Mouse (Mus musculus) heart, embryonic 12.5 days (tissue): ENCODE data around the gene Cntn6. TPM values are rescaled to one million over a fixed set of nuclear protein-coding genes. Genes with fewer than 3 reads are reported as not detected.

ENCODE experiments used
- ATAC-seq: fragments of 200-750 bp; cut with Nextera tagmentation; 2 replicates; pipeline ENCODE4 v1.8.0; 2017; ENCODE audit warnings: moderate TSS enrichment, moderate library complexity; ENCODE audit not compliant: insufficient number of reproducible peaks, low FRiP score
- H3K27ac ChIP-seq: fragments of 300-500 bp; sonication (generic); 2 replicates; pipeline ENCODE4 v1.5.1; 2016; ENCODE audit warnings: mild to moderate bottlenecking, moderate library complexity; ENCODE audit not compliant: poor library complexity, severe bottlenecking
- H3K27me3 ChIP-seq: fragments of 300-500 bp; sonication (generic); replicated peaks from 2 replicates; pipeline ENCODE4 v1.6.1; 2016; ENCODE audit warnings: mild to moderate bottlenecking, moderate library complexity
- H3K36me3 ChIP-seq: fragments of 300-500 bp; sonication (generic); 2 replicates; pipeline ENCODE4 v1.6.1; 2016; ENCODE audit warnings: mild to moderate bottlenecking, moderate library complexity
- H3K4me1 ChIP-seq: fragments of 300-500 bp; sonication (generic); replicated peaks from 2 replicates; pipeline ENCODE4 v1.6.1; 2016; ENCODE audit warnings: mild to moderate bottlenecking
- H3K4me2 ChIP-seq: fragments of 300-500 bp; sonication (generic); 2 replicates; pipeline ENCODE4 v1.6.1; 2016; ENCODE audit warnings: mild to moderate bottlenecking, moderate library complexity
- H3K4me3 ChIP-seq: fragments of 300-500 bp; sonication (generic); 2 replicates; pipeline ENCODE4 v1.5.1; 2016; ENCODE audit warnings: mild to moderate bottlenecking
- H3K9ac ChIP-seq: fragments of 300-500 bp; sonication (generic); 2 replicates; pipeline ENCODE4 v1.6.1; 2016; ENCODE audit warnings: mild to moderate bottlenecking, moderate library complexity
- H3K9me3 ChIP-seq: fragments of 300-500 bp; sonication (generic); replicated peaks from 2 replicates; pipeline ENCODE4 v1.6.1; 2016; ENCODE audit warnings: mild to moderate bottlenecking, moderate library complexity
- WGBS: fragments of 180-500 bp; shearing (Covaris S2); methylation state at CpG from one replicate; pipeline ENCODE4 v1.1.7; 2016; 5-methylcytosine and 5-hydroxymethylcytosine counted together
- polyA plus RNA-seq: library from polyadenylated mRNA; unstranded; fragments of >200 nt; fragmentation: Nextera tagmentation; extraction: Ambion mirVana; gene quantifications from 2 replicates; pipeline ENCODE4 v1.2.1, GENCODE M21; 2016

Cntn6 gene
- polyA plus RNA-seq, 1 experiment from 2014 or later = 0.64 TPM

DNA sequence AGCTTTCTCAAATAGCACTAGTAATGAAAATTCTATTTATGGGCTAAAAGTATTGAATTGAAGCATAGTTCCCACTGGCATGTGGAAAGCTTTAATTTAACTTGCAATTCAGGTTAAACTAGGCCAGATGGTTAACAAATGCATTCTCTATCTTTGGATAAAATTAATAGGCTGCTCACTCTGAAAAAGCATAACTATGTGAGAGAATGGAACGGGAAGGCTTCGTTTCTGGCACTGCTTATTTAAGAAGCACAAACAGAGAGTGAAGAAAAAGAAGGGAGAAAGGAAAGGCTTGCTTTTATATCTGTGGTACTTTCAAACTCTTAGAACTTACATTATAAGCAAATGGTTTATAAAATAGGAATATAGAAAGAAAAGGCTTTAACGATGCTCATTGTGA is 268.6 kb downstream of the Cntn6 start:
- H3K9me3 ChIP-seq = no peaks in the 10 kb centered on the region
- no peak overlapping the region for H3K4me2 ChIP-seq
- H3K4me3 ChIP-seq = no peak overlapping the region
- H3K9ac ChIP-seq = no peak overlapping the region
- WGBS = 83% methylated on average over 3 of the region's 3 CpGs
- no peak for ATAC-seq
- H3K4me1 ChIP-seq = no peaks in the 10 kb centered on the region
- no peaks in the 10 kb centered on the region for H3K27me3 ChIP-seq
- H3K27ac ChIP-seq = no peak overlapping the region
- no peaks in the 10 kb centered on the region for H3K36me3 ChIP-seq

DNA sequence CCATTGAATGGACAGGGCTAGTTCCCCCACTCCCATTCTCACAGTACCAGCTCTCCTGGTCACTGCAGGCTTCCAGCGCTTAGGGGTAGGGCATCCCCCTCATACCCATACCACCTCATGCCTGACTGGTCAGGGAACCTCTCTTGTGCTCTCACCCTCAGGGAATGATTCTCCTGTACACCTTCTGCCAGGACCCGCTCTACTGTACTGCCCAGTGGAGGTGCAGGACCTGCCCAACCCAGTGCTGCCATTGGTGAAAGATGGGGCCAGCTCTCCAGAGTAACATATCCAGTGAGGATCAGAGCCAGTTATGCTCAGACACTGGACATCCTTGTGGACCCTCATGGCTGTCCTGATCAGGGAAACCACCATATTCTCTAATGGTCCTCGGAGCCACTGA is 291.3 kb downstream of the Cntn6 start:
- Histone ChIP-seq H3K27me3 (no peaks in the 10 kb centered on the region), H3K4me3 (no peak overlapping the region), H3K9me3 (no peaks in the 10 kb centered on the region), H3K9ac (no peak overlapping the region), H3K4me2 (no peak overlapping the region), H3K4me1 (no peaks in the 10 kb centered on the region), H3K27ac (no peak overlapping the region), H3K36me3 (no peaks in the 10 kb centered on the region)
- no peak for ATAC-seq
- WGBS = 81% methylated on average over 3 of the region's 3 CpGs

DNA sequence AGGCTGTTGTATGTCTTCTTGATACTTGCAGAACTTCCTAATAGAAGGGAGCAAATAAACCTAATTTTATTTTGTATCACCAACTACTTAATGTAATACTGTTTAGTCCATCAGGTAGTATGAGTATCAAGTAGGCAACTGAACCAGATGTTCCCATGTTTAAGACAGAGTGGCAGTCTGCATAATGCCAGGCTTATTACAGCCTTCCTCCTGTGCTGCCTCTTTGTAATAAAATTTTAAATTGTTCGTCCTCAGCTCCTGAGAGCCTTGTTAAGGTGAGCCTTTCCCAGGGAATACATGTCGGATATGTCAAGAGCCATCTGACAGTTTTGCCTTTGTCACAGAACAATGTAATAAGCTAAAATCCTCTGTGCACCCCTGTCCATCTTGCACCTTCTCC is 294.9 kb downstream of the Cntn6 start:
- 60% methylated on average over 2 of the region's 2 CpGs for WGBS

DNA sequence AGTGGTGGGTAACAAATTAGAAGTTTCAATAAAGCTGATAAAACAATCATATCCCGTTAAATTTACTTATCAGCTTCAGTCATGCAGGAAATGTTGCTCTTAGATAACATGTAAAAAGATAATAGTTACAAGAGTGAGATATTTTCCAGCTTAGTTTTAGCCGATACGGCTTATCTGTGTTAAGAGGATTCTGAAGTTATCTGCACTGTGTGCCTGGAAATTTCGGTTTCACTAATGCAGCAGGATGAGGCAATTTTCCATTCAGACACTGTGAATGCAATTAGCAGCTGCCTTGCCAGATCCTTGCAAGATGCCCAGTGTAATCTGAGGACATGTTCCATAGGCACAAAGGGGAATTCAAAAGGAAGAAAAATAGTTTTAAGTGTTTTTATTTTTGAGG is 315.9 kb downstream of the Cntn6 start:
- no peak overlapping the region for H3K4me2 ChIP-seq
- no peak overlapping the region for H3K4me3 ChIP-seq
- H3K36me3 ChIP-seq = no peaks in the 10 kb centered on the region
- H3K27ac ChIP-seq = no peak overlapping the region
- no peaks in the 10 kb centered on the region for H3K9me3 ChIP-seq
- no peaks in the 10 kb centered on the region for H3K27me3 ChIP-seq
- H3K9ac ChIP-seq = no peak overlapping the region
- ATAC-seq = no peak
- WGBS = 2% methylated on average over 4 of the region's 4 CpGs
- peaks cover 2% of the 10 kb centered on the region; the same call in 1 of the 2 replicates for H3K4me1 ChIP-seq

More for the DNA sequence above, 294.9 kb downstream of the Cntn6 start:
- H3K27ac ChIP-seq = no peak overlapping the region
- no peaks in the 10 kb centered on the region for H3K36me3 ChIP-seq
- ATAC-seq = no peak
- no peak overlapping the region for H3K4me3 ChIP-seq
- no peaks in the 10 kb centered on the region for H3K9me3 ChIP-seq
- H3K27me3 ChIP-seq = no peaks in the 10 kb centered on the region
- no peak overlapping the region for H3K4me2 ChIP-seq
- no peaks in the 10 kb centered on the region for H3K4me1 ChIP-seq
- H3K9ac ChIP-seq = no peak overlapping the region

DNA sequence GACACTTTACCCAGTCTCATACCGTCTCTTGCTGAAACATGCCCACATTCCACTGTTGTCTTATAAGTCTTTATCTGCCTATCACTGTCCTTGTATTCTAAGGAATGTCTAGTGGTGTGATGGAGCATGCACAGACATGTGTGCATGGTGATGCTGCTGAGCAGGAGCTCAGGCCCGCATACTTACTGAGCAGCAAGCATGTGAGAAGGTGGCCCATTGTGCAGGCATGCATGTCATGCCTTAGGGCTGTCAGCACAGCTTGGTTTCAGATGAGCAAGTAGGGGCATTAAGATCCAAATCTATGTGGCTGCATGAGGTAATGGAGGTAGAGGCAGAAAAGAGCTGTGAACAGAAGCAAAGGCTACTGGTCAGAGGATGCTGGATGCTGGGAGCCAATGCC is 323.0 kb downstream of the Cntn6 start:
- no peak overlapping the region for H3K9ac ChIP-seq
- H3K4me1 ChIP-seq = no peaks in the 10 kb centered on the region
- ATAC-seq = no peak
- no peaks in the 10 kb centered on the region for H3K36me3 ChIP-seq
- no peaks in the 10 kb centered on the region for H3K9me3 ChIP-seq
- H3K27me3 ChIP-seq = no peaks in the 10 kb centered on the region
- H3K4me3 ChIP-seq = no peak overlapping the region
- no peak overlapping the region for H3K27ac ChIP-seq
- H3K4me2 ChIP-seq = no peak overlapping the region
- 60% methylated on average over 2 of the region's 2 CpGs for WGBS

DNA sequence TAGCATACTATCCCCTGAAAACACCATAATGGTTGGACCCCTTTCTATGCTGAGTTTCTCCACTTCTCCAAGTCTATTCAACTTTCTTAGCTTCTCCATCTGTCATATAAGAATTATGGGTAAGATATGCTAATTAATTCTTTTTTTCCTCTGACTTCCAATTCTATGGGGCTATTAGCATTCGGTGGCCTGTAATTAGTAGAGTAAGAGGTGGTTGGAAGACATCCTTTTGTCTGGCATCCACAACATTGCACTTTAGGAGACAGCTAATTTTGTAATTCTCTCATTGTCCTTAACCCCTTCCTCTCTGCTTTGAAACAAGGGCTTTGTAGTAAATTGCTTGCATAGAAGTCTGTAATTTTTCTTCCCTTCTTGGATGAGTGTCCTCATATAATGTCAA is 387.1 kb downstream of the Cntn6 start:
- H3K4me1 ChIP-seq = no peaks in the 10 kb centered on the region
- H3K27ac ChIP-seq = no peak overlapping the region
- H3K27me3 ChIP-seq = no peaks in the 10 kb centered on the region
- WGBS = 71% methylated on average over 1 of the region's 1 CpGs
- H3K4me2 ChIP-seq = no peak overlapping the region
- H3K9me3 ChIP-seq = no peaks in the 10 kb centered on the region
- no peak overlapping the region for H3K9ac ChIP-seq
- H3K4me3 ChIP-seq = no peak overlapping the region
- no peak for ATAC-seq
- no peaks in the 10 kb centered on the region for H3K36me3 ChIP-seq

DNA sequence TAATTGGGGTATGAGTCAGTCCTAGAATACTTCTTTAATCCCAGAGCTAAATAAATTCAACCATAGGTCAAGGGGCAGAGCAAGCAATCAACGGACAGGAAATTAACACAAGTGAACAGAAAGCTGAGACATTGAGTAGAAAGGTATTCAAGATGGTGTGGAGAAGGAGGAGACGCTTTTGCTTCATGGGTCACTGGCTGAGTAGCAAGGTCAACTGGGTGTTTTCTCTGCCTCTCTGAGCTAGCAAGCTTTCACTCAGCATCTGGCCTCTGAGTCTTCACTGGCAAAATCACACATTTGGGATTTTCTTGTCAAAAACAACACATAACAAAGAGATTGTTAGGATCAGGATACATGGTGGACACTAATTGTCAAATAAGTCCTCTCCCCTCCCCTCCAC is 391.4 kb downstream of the Cntn6 start:
- 74% methylated on average over 2 of the region's 2 CpGs for WGBS
- ATAC-seq = no peak
- no peaks in the 10 kb centered on the region for H3K36me3 ChIP-seq

DNA sequence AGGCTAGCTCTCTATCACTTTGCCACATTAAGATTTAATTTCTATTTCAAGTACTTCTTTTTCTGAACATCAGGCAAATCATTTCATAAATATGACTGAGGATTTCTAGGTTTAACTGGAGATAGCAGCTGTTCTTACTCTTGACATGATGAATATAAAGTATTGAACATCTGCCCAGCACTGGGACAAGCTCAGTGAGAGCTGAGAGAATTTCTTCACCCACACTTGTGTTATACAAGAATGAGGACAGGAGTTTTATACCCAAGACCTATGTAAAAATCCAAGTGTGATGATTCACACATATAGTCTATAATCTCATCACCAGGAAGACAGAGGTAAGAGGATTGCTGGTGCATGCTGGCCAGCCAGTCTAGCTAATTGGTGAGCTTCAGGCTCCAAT is 393.2 kb downstream of the Cntn6 start:
- Histone ChIP-seq H3K9me3 (no peaks in the 10 kb centered on the region), H3K9ac (no peak overlapping the region), H3K27me3 (no peaks in the 10 kb centered on the region), H3K4me2 (no peak overlapping the region), H3K4me3 (no peak overlapping the region), H3K4me1 (no peaks in the 10 kb centered on the region), H3K36me3 (no peaks in the 10 kb centered on the region), H3K27ac (no peak overlapping the region)
- ATAC-seq = no peak

More for the DNA sequence above, 391.4 kb downstream of the Cntn6 start:
- Histone ChIP-seq H3K4me3 (no peak overlapping the region), H3K27me3 (no peaks in the 10 kb centered on the region), H3K4me2 (no peak overlapping the region), H3K9me3 (no peaks in the 10 kb centered on the region), H3K27ac (no peak overlapping the region), H3K4me1 (no peaks in the 10 kb centered on the region), H3K9ac (no peak overlapping the region)

DNA sequence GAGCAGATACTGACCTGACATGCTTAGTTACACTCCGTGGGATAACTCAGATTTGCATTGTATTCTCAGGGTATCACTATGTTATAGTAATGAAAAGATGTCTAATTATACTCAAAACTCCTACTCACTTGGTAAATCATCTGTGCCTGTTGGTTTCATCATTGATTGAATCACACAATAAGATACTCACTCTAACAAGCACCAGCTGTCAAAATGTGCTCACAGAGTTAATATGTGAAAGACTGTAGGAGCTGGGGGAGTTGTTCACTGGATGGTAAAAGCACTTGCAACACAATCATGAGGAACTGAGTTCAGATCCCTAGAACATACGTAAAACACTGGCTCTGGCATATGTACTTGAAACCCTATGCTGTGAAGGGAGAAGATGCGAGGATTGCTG is 398.5 kb downstream of the Cntn6 start:
- Histone ChIP-seq H3K9me3 (no peaks in the 10 kb centered on the region), H3K4me3 (no peak overlapping the region), H3K9ac (no peak overlapping the region), H3K36me3 (no peaks in the 10 kb centered on the region), H3K27ac (no peak overlapping the region), H3K27me3 (no peaks in the 10 kb centered on the region), H3K4me1 (no peaks in the 10 kb centered on the region), H3K4me2 (no peak overlapping the region)
- 78% methylated on average over 3 of the region's 3 CpGs for WGBS
- ATAC-seq = no peak
